Mouse (Mus musculus): ENCODE data around the gene Gpr65.
A peak's percentile ranks its signal among the peaks of the same experiment; 100 is the strongest.
"Not testable (repeated sequence)": the region's sequence is repeated elsewhere in the genome, so short reads cannot be mapped to it uniquely, and the experiment has no call there.

The Gpr65 gene

DNA sequence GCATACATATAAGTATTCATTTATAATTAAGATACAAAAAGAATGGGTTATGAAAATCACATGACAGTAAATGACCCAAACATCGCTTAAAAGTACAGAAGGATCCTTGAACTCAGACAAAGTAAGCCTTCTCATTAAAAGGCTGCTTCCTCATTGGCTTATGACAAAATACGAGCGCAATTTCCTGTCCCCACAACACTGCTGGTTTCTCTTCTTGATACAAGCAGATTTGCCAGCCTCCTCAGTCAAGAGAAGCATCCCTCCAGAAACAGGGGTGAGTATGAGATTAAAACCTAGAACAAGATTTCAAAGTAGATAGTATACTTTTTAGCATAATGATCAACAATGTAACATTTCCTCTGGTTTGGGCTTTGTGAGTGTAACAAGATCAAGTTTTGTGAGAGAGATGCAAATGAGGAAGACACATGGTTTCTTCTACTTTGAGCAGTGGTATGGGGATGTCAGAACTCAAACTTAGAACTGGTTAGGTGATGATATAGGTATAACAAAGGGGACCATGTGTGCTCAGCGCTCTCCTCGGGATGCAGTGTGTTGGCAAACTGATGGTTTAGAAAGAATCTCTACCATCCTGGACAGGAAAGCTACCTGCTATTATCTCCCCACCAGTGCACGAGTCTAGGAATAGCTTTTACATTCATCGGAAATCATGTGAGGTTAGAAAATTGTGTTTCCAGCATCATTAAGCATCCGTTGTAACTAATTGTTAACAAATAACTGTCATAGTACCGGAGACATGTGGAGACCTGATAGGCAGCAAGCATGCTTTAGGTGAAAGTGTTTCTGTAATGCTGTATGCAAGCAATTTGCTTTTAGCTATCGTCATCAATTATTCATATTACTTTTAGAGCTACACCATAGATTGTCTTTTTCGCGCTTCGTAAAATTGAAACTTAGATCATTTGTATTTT, at the start of gene Gpr65:
Gpr65 (plus strand) TSS at position 195 of the 929 bp plus-strand sequence.
- no peak for DNase-seq

DNA sequence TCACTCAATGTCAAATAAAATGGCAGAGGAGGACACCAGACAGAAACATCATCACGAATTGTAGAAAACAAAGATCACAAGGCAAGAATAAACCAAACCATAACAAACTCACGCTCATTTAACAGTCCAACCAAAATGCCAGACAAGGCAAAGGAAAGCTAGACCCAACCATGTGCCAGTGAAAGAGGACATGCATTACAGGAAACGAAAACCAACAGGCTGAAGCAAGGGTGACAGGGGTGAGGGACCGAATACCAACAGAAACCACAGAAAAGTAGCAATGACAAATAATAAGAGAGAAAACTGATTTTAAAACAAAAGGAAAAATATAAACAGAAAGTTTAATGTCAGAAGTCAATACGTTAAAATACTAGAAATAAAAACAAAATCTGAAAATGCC, 45.1 kb upstream of the Gpr65 start:
- no peak for DNase-seq

DNA sequence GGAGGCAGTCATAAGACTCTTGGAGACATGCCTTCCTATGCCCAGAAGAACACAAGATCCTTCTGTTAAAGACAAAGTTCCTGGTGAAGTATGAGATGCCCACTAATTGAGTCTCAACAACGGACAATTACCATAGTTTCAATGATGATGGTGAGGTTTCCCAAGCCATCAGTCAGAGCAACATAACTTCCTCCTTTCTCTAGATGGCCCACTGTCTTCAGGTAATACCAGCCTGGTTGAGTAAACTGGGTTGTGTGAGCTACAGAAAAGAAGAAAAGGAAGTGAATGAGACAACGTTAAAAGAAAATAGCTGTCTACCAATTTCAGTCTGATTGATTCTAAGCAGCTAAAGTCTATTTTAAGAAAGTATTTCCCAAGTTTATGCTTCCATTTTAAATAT, 41.4 kb upstream of the Gpr65 start:
- DNase-seq = no peak

DNA sequence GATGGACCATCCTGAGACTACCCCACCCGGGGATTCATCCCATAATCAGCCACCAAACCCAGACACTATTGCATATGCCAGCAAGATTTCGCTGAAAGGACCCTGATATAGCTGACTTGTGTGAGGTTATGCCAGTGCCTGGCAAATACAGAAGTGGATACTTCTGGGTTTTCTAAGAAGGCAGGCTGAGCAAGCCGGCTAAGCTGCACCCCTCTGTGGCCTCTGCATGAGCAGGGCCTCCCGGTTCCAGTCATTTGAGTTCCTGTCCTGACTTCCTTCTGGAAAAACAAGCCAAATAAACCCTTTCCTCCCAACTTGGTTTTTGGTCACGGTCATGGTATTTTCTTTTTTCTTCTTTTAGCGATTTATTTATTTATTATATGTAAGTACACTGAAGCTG, 30.0 kb upstream of the Gpr65 start:
- DNase-seq = not testable (repeated sequence)

GRCm38 (mm10) chr12:98244161-98244560, 24.3 kb upstream of the Gpr65 start:
- no peak for DNase-seq

GRCm38 (mm10) chr12:98244865-98245264, 23.6 kb upstream of the Gpr65 start:
- no peak for DNase-seq

DNA sequence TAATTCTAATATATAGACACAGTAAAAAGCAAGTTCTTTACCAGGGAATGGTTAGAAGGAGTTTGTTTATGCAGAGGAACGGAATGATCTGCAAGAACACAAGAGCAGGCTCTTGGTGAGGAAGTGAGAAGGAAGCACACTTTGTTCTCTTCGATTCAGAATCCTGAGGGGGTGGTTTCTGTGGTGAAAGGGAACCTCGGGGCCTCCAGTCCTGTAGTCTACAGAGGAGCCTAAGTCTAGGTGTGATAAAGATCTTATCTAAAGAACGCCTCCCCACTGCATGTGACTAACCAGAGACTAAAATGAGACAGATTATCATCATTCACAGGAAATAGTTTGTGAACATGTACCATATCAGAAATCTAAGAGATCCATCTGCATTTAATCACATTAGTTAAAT, 21.6 kb upstream of the Gpr65 start:
- no peak for DNase-seq

- DNase-seq = no peak
Observed at GRCm38 (mm10) chr12:98249671-98250070, 18.8 kb upstream of the Gpr65 start.

GRCm38 (mm10) chr12:98250327-98250726, 18.1 kb upstream of the Gpr65 start:
- DNase-seq = no peak

DNA sequence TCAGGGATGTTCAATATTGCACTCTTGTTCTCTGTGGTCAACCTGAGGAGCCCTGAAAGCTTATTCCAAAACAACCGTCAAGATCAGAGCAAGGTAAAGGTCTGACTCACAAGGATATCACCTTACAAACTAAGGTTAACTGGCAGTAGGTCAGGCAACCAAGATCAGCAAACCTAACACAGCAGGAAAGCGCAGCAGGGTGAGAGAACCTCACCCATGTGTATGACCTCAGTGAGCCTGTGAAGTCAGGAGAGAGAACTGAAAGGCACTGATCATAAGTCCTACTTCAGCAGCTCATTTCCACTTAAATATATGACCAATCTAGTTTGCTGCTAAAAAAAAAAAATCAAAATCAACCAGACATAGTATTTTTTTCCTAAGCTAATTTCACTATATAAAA, 16.0 kb upstream of the Gpr65 start:
- DNase-seq = no peak

DNA sequence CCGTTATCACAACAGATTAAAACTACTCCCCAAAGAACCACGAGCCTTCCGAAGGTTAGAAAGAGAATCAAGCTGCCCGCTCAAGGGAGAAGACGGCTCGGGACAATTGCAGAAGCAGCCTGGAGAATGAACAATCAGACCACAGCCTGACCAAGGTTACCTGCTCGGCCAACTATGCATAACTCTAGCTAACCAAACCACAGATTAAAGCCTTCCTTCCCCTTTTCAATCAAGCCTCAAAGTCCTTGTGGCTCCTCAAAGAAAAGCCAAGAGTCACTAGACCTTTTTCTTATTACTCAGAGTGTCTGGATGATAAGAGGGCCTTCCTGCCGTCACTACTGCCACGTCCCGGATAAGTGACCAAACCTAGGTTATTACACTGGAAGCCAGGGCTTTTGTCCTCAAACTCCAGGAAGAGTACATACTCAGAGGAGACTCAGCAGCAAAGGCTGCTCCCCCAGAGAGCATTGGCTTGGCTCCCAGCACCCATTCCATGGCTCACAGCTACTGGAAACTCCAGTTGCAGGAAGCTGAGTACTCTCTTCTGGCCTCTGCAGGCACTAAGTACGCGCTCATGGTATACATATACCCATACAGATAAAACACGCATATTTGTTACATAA, 13.0 kb upstream of the Gpr65 start:
- peak; percentile 24 for DNase-seq

DNA sequence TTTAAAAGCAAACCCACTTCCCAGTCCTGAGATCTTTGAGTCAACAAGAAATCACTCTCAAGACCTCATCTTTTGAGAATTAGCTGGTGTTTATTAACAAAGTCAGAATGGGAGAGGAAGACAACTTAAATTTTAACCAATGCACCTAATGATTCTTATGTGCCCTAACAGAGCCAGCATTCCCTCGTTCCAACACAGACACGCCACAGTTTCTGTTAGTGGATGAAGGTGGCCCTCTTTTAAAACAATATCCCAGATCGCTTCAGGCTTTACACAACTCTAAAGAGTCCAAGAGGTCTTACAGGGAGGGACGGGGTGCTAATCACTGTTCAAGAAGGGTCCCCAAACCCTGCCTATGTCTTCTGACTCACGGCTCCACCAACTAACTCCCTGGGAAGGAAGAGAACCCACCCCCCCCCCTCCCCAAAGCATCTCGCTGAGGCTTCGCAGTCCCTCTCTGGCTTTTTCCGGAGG, 10.0 kb upstream of the Gpr65 start:
- peak; percentile 47 for DNase-seq

DNA sequence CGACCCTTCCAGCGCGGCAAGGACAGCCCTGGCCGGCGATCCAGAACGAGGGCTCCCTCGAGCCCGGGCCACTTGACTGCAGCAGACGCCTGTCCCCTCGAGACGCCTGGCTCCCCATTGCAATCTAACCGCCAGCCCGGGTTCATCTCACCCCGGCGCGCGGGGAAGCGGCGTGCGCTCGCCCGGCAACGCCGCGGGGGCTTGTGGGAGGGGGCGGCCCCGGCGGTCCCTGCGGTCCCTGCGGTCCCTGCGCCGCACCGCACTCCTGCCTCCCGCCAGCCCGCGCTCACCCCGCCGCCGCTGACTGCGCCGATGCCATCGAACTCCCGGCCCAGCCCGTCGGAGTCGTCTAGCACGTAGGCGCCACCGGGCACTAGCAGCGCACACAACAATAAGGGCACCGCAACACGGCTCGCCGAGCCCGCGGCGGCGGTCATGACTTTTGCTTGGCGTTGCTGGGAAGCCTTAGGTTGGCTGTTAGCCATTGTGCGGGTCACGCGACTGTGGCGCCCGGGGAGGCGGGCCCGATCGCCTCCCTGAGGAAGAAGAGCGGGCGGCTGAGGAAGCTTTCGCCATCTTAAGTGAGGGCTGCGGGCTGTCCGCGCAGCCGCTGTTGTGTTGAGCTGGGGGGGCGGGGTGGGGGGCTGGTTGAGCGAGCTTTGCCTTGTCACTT, 9.5 kb upstream of the Gpr65 start, which contains the start of gene Galc:
Galc (minus strand) TSS at position 615 of the 673 bp plus-strand sequence.
- peak; percentile 95 for DNase-seq

DNA sequence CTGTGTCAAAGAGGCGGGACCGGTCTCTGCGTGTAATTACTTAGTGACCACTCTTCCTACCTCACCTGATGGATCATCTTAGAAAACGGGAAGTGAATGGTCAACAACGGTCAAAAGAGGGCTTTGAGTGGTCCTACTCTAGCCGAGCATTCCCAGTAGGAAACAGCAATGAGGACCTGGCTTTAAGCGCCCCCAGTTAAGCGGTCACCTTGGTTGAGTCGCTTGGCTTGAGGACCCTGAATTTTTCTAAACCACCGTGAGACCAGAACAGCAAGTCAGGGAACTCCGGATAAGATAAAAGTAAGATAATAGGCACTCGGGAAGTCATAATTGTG, 8.9 kb upstream of the Gpr65 start:
- no peak for DNase-seq

DNA sequence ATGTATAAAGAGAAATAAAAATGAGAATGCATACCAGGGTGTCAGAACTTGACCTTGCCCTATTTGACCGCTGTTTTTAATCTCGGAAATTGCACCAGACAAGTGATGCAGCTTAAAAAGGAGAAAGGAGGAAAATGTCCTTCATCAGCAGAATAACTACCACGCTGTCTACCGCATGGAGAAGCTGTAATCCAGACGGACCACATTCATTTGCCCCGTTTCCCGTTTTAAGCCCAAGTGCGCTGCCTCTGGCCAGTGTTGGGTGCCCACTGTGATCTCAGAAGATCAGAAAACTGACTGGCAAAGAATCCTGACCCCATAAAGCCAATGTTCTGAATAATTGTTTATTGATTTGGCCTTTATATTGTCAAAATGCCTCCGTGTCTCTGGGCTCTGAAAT, 2.7 kb upstream of the Gpr65 start:
- DNase-seq = no peak

DNA sequence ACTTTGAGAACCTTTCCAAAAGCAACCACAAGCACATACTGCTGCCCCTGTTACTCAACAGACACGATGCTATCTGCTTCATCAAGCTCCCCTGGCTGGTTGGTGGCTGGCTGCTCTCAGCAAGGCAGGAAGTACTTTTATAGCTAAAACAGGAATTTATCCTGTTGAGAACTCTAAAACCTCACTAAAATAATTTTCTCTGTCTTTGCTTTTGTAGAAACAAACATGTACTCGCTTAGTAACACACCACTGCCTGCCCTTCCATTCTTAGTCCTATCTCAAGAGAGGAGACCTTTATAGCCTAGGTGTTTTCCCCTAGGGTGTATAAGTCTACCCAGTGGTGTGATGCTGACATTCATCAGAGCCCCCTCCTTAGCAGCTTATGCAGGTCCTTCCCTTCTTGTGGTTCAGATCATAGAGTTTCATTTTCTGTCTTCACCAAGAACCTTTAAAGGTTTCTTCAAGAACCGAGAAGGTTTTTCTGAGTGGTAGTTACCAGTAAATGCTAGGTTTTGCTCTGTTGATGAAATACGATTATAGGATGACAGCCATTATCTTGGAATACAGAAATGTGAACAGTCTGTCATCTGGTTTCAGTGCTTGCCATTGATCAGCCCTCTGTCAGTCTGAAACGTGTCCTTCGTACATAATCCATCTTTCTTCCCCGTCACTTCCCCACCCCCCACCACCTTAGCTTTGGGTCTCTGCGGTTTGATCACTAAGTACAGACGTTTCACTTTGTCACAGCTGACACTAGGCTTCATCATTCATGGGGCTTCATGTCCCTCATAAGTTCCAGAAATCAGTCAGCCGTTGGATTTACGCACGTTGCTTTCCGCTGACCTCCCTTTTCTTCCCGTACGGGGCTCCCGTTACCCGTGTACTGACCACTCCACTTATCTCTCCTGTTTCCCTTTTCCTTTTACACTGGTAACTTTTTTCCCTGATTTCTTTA, 1.6 kb downstream of the Gpr65 start:
- DNase-seq = no peak

GRCm38 (mm10) chr12:98270810-98271566, 2.6 kb downstream of the Gpr65 start:
- no peak for DNase-seq

DNA sequence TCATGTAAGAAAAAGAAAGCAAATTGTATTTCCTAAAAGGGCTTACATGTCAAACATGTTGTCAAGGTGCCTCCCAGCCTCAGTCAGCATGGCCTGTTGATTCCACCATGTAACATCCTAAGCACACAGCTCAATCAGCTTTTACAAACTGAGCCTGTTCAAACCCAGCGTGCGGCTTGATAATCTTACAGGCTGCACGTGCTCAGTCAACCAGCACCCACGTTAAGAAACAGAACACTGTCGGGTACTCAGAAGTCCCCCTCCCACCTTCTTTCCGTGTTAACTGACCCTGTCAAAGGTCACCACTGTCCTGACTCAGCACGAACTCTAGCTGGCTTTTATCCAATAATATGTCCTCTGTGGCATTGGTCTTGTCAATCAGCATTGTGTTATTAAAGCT, 4.0 kb downstream of the Gpr65 start:
- no peak for DNase-seq

GRCm38 (mm10) chr12:98280530-98280929, 12.1 kb downstream of the Gpr65 start:
- peak; percentile 47 for DNase-seq

DNA sequence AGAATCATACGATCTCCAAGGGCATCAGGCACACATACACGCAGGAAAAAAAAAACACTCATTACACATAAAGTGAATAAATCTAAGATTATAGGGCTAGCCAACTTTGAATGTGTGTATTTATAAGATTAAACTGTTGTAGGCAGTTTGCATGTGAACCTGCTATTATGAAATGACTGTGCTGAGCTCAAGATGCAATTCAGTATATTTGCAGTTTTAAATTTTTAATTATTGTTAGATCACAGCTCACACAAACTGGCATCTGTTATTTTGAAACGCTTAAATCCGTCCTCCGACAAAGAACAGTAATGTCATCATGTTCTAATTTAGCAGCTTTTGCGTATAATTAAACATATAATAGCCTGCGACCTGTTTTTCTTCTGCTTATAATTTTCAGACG, 12.6 kb downstream of the Gpr65 start:
- no peak for DNase-seq

DNA sequence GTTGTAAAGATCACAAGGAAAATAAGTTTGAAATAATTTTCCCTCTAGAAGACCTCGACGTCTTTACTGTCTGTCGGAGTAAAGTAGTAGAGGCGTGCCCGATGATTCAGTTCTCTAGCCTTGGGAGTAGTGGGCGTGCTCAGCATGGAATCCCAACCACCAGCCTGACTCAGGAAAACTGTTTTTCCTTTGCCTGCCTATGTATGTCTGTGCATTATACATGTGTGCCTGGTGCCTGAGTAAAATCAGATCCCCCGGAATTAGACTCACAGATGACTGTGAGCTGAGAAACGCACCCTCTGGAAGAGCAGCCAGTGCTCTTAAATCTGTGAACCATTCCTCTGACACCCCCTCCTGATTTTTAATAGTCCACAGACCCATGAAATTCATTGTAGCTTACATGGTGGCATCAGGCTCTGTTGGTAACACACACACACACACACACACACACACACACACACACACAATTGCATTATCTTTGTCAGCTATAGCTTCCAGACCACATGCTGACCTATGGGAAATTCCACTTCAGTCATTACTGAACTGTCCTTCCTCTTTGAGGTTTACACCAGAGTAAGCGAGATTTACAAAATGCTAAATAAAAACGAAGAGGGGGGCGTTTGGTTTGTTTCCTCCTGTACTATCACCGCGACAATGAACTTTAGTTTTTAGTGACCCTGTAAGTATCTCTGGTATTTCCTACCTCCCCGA, 14.5 kb downstream of the Gpr65 start:
- no peak for DNase-seq

Data from kidney, adult 18-20 months (tissue).